Mouse (Mus musculus) olfactory bulb, adult 2 months (tissue): ENCODE data around the gene Ing3.

Experiments used
- CTCF ChIP-seq: fragments of 200-500 bp; IDR thresholded peaks from 2 replicates; pipeline ENCODE4 v1.5.1; 2012; ENCODE audit warnings: low read depth, mild to moderate bottlenecking, low read length, moderate library complexity; ENCODE audit not compliant: insufficient read depth
- POLR2A ChIP-seq: fragments of 200-500 bp; IDR thresholded peaks from 2 replicates; pipeline ENCODE4 v1.6.1; 2012; ENCODE audit warnings: mild to moderate bottlenecking, low read depth, low read length, moderate library complexity; ENCODE audit not compliant: insufficient read depth

DNA sequence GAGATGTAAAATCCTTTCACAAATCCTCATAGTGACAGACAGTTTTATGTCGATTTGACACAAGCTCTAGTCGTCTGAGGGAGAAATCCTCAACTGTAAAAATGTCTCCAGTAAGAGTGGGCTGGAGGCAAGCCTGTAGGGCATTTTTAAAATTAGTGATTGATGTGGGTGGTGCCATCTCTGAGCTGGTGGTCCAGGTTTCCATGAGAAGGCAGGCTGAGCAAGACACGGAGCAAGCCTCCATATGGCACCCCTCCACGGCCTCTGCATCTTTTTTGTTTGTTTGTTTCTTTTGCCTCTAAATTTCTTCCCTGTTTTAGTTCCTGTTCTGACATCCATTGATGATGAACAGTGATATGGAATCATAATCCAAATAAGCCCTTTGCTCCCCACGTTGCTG lies 63.1 kb downstream of the Ing3 start:
- TF ChIP-seq CTCF (no peak), POLR2A (no peak)
